Mouse (Mus musculus): ENCODE measurements around the gene Ehf. TPM values are rescaled to one million over a fixed set of nuclear protein-coding genes. Genes with fewer than 3 reads are reported as not detected.

Ehf gene
- polyA plus RNA-seq, 1 experiment: 0.11 TPM

GRCm38 (mm10) chr2:103314002-103314401, 10.9 kb upstream of the Ehf start:
- Histone ChIP-seq H3K4me1 (ENCODE audit: control insufficient read depth, insufficient read depth, low read length) (no peaks in the 10 kb centered on the region), H3K4me3 (replicated peaks; ENCODE audit: insufficient read depth, low read depth, low read length) (no peak overlapping the region), H3K27me3 (ENCODE audit: control insufficient read depth, insufficient read depth, low read length) (no peaks in the 10 kb centered on the region), H3K27ac (ENCODE audit: insufficient read depth, low read length) (no peak overlapping the region)
- DNase-seq: no peak
- WGBS: 89% methylated on average over 4 of the region's 4 CpGs
- TF ChIP-seq CTCF (IDR thresholded peaks at IDR 0.05; ENCODE audit: borderline replicate concordance, insufficient read depth, low read depth, low read length): no peak
- no peak for TF ChIP-seq POLR2A (IDR thresholded peaks at IDR 0.05; ENCODE audit: borderline replicate concordance, insufficient read depth, low read length)

DNA sequence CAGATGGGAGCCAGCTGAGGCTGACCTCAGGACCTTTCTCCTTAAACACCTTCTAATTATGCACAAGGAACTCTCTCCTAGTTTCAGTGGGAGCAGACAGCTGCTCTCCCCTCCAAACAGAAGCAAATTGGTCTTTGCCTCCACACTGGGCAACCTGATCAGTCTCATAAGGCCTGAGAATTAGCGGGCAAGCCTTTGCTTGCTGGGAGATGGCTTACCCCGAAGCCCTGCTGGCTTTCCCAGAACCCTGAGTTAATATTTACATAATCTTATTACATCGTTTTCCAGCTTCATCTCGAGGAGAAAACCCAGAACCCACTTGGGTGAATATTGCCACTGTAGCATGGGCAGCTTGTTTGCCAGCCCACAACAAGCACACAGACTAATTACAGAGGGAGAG, 9.6 kb upstream of the Ehf start:
- Histone ChIP-seq H3K27me3 (ENCODE audit: control insufficient read depth, insufficient read depth, low read length) (no peaks in the 10 kb centered on the region), H3K4me3 (replicated peaks; ENCODE audit: insufficient read depth, low read depth, low read length) (no peak overlapping the region), H3K27ac (ENCODE audit: insufficient read depth, low read length) (no peak overlapping the region), H3K4me1 (ENCODE audit: control insufficient read depth, insufficient read depth, low read length) (no peaks in the 10 kb centered on the region)
- TF ChIP-seq CTCF (IDR thresholded peaks at IDR 0.05; ENCODE audit: borderline replicate concordance, insufficient read depth, low read depth, low read length) (no peak), POLR2A (IDR thresholded peaks at IDR 0.05; ENCODE audit: borderline replicate concordance, insufficient read depth, low read length) (no peak)
- DNase-seq: no peak
- WGBS: 48% methylated on average over 4 of the region's 4 CpGs

- H3K4me3 ChIP-seq (replicated peaks; ENCODE audit: insufficient read depth, low read depth, low read length): no peak overlapping the region
- DNase-seq: no peak
- WGBS: 44% methylated on average over 5 of the region's 5 CpGs
- TF ChIP-seq POLR2A (IDR thresholded peaks at IDR 0.05; ENCODE audit: borderline replicate concordance, insufficient read depth, low read length): no peak
- TF ChIP-seq CTCF (IDR thresholded peaks at IDR 0.05; ENCODE audit: borderline replicate concordance, insufficient read depth, low read depth, low read length): no peak
- no peaks in the 10 kb centered on the region for H3K27me3 ChIP-seq (ENCODE audit: control insufficient read depth, insufficient read depth, low read length)
- H3K27ac ChIP-seq (ENCODE audit: insufficient read depth, low read length): no peak overlapping the region
- no peaks in the 10 kb centered on the region for H3K4me1 ChIP-seq (ENCODE audit: control insufficient read depth, insufficient read depth, low read length)
These were observed 7.6 kb upstream of the Ehf start for GRCm38 (mm10) chr2:103310663-103311062.

DNA sequence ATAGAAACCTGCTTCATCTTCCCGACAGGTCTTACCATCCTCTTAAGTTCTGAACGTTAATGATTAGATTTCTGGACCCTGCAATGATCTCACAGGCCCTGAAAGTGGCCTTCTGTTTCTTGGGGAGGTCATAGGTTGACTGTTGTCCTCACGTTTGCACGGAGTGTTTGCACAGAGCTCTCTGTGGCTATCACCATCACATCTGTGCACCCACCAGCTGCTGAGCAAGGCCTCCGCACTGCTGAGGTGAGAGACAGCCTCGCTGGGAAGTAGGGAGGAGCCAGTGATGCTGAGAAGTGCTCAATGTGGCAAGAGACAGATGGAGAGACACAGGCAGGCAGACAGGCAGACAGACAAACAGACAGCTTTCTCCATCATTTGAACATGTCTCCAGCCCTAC, 3.6 kb upstream of the Ehf start:
- Histone ChIP-seq H3K27me3 (ENCODE audit: control insufficient read depth, insufficient read depth, low read length) (no peaks in the 10 kb centered on the region), H3K27ac (ENCODE audit: insufficient read depth, low read length) (no peak overlapping the region), H3K4me1 (ENCODE audit: control insufficient read depth, insufficient read depth, low read length) (no peaks in the 10 kb centered on the region), H3K4me3 (replicated peaks; ENCODE audit: insufficient read depth, low read depth, low read length) (no peak overlapping the region)
- 64% methylated on average over 6 of the region's 6 CpGs for WGBS
- TF ChIP-seq POLR2A (IDR thresholded peaks at IDR 0.05; ENCODE audit: borderline replicate concordance, insufficient read depth, low read length) (no peak), CTCF (IDR thresholded peaks at IDR 0.05; ENCODE audit: borderline replicate concordance, insufficient read depth, low read depth, low read length) (no peak)
- no peak for DNase-seq

- no peak for DNase-seq
- WGBS: 73% methylated on average over 6 of the region's 6 CpGs
- TF ChIP-seq CTCF (IDR thresholded peaks at IDR 0.05; ENCODE audit: borderline replicate concordance, insufficient read depth, low read depth, low read length) (no peak), POLR2A (IDR thresholded peaks at IDR 0.05; ENCODE audit: borderline replicate concordance, insufficient read depth, low read length) (no peak)
- no peaks in the 10 kb centered on the region for H3K27me3 ChIP-seq (ENCODE audit: control insufficient read depth, insufficient read depth, low read length)
- no peak overlapping the region for H3K27ac ChIP-seq (ENCODE audit: insufficient read depth, low read length)
- H3K4me1 ChIP-seq (ENCODE audit: control insufficient read depth, insufficient read depth, low read length): no peaks in the 10 kb centered on the region
- H3K4me3 ChIP-seq (replicated peaks; ENCODE audit: insufficient read depth, low read depth, low read length): no peak overlapping the region
These were observed 409 bp downstream of the Ehf start for GRCm38 (mm10) chr2:103302669-103303068.

- WGBS: 82% methylated on average over 13 of the region's 13 CpGs
- TF ChIP-seq CTCF (IDR thresholded peaks at IDR 0.05; ENCODE audit: borderline replicate concordance, insufficient read depth, low read depth, low read length) (no peak), POLR2A (IDR thresholded peaks at IDR 0.05; ENCODE audit: borderline replicate concordance, insufficient read depth, low read length) (no peak)
These were observed 4.2 kb downstream of the Ehf start for GRCm38 (mm10) chr2:103298711-103299463.

DNA sequence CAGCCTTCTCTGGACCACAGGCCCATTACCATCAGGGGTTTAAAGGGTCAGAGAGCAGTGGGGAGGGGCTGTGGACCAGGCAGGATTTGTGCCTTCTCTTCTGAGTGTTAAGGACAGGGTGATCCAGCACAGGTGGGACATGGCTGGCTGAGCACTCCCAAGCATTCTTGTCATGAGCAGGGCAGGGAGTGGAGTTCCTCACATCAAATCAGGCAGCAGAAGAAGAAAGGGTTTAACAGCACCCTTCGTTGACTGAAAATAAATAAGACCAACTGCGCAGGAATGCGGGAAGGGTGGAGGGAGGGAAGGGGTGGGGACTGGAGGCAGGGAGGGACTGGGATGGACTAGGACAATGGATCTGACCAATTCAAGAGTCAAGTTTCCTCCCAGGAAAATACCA, 8.6 kb downstream of the Ehf start:
- H3K27me3 ChIP-seq (ENCODE audit: control insufficient read depth, insufficient read depth, low read length): no peaks in the 10 kb centered on the region
- 44% methylated on average over 3 of the region's 3 CpGs for WGBS
- H3K4me1 ChIP-seq (ENCODE audit: control insufficient read depth, insufficient read depth, low read length): no peaks in the 10 kb centered on the region
- TF ChIP-seq CTCF (IDR thresholded peaks at IDR 0.05; ENCODE audit: borderline replicate concordance, insufficient read depth, low read depth, low read length) (no peak), POLR2A (IDR thresholded peaks at IDR 0.05; ENCODE audit: borderline replicate concordance, insufficient read depth, low read length) (no peak)
- no peak overlapping the region for H3K27ac ChIP-seq (ENCODE audit: insufficient read depth, low read length)
- no peak for DNase-seq
- H3K4me3 ChIP-seq (replicated peaks; ENCODE audit: insufficient read depth, low read depth, low read length): no peak overlapping the region

More at GRCm38 (mm10) chr2:103298711-103299463, 4.2 kb downstream of the Ehf start:
- no peak for DNase-seq
- Histone ChIP-seq H3K4me1 (ENCODE audit: control insufficient read depth, insufficient read depth, low read length) (no peaks in the 10 kb centered on the region), H3K27me3 (ENCODE audit: control insufficient read depth, insufficient read depth, low read length) (no peaks in the 10 kb centered on the region), H3K27ac (ENCODE audit: insufficient read depth, low read length) (no peak overlapping the region), H3K4me3 (replicated peaks; ENCODE audit: insufficient read depth, low read depth, low read length) (no peak overlapping the region)

GRCm38 (mm10) chr2:103293751-103294150, 9.3 kb downstream of the Ehf start:
- no peak for TF ChIP-seq POLR2A (IDR thresholded peaks at IDR 0.05; ENCODE audit: borderline replicate concordance, insufficient read depth, low read length)
- TF ChIP-seq CTCF (IDR thresholded peaks at IDR 0.05; ENCODE audit: borderline replicate concordance, insufficient read depth, low read depth, low read length): no peak
- H3K4me1 ChIP-seq (ENCODE audit: control insufficient read depth, insufficient read depth, low read length): no peaks in the 10 kb centered on the region
- WGBS: 66% methylated on average over 5 of the region's 5 CpGs
- H3K27me3 ChIP-seq (ENCODE audit: control insufficient read depth, insufficient read depth, low read length): no peaks in the 10 kb centered on the region
- DNase-seq: no peak
- H3K27ac ChIP-seq (ENCODE audit: insufficient read depth, low read length): no peak overlapping the region
- H3K4me3 ChIP-seq (replicated peaks; ENCODE audit: insufficient read depth, low read depth, low read length): no peak overlapping the region

Measured in cerebellum, adult 2 months (tissue).